Mouse (Mus musculus): ENCODE measurements at regions not wholly inside any gene's neighbourhood (a gene's known extent, or its start where the extent isn't known, plus 50 kb on each side); places are given as distances from the start of the nearest gene placed in this dataset.

DNA sequence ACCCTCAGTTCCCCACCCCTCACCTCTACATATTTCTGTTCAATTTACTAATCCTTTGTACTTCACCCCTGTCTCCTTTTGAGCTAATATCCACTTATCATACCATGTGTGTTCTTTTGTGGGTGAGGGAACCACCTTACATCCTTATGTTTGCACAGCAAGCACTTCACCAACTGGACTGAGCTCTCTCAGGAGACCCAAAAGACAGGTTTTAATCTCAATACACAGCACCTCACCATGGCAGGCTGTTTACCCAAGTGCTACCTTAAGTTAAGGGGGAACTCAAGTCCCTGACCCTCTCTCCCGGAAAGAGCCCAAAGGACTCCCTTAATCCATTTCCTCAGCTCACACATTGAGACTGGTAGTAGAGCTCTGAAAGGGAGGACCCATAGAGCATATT is 62.3 kb upstream of the Agr3 start:
- 90% methylated on average over 1 of the region's 1 CpGs for WGBS
- no peaks in the 10 kb centered on the region for H3K27me3 ChIP-seq (ENCODE audit: control insufficient read depth, insufficient read depth, low read length)
- ATAC-seq (ENCODE audit: low FRiP score, low read depth) = no peak
- H3K4me1 ChIP-seq (ENCODE audit: control insufficient read depth, insufficient read depth, low read length) = no peaks in the 10 kb centered on the region
- DNase-seq (ENCODE audit: low spot score) = no peak
- no peak overlapping the region for H3K9ac ChIP-seq (ENCODE audit: low read depth, low read length, severe bottlenecking)
- no peak overlapping the region for H3K4me3 ChIP-seq (replicated peaks; ENCODE audit: low read length)
- H3K4me2 ChIP-seq (replicated peaks; ENCODE audit: low read depth, low read length, severe bottlenecking) = no peak overlapping the region
- H3K27ac ChIP-seq (replicated peaks; ENCODE audit: low read depth, low read length) = no peak overlapping the region
- H3K9me3 ChIP-seq (ENCODE audit: control insufficient read depth, low read length) = no peaks in the 10 kb centered on the region
- no peak for TF ChIP-seq POLR2A (IDR thresholded peaks at IDR 0.05; ENCODE audit: borderline replicate concordance, extremely low read depth, insufficient read depth, insufficient read length)
- H3K36me3 ChIP-seq (ENCODE audit: control insufficient read depth, insufficient read depth, low read length) = no peaks in the 10 kb centered on the region

DNA sequence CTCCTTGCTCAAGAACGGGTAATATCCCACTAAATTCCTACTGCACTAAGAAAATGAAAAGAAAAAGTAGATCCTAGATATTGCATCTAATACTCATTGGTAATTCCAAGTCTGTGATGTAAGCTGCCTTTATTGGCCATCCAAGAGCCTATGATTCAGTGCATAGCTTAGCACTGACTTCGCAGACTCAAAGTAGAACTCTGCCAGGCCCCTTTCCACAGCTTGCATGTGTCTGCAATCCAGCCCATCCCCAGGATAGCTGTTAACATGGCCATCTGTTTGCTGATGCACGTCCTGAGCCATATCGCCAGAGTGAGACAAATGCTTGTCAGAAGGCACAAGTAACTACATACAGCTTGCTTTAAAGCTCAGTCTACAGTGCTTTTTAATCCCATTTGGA is 72.3 kb upstream of the Agr3 start:
- no peak overlapping the region for H3K4me3 ChIP-seq (replicated peaks; ENCODE audit: low read length)
- WGBS = 55% methylated on average over 4 of the region's 4 CpGs
- TF ChIP-seq POLR2A (IDR thresholded peaks at IDR 0.05; ENCODE audit: borderline replicate concordance, extremely low read depth, insufficient read depth, insufficient read length) = no peak
- no peak overlapping the region for H3K9ac ChIP-seq (ENCODE audit: low read depth, low read length, severe bottlenecking)
- no peak overlapping the region for H3K4me2 ChIP-seq (replicated peaks; ENCODE audit: low read depth, low read length, severe bottlenecking)
- ATAC-seq (ENCODE audit: low FRiP score, low read depth) = peak; percentile 90
- H3K36me3 ChIP-seq (ENCODE audit: control insufficient read depth, insufficient read depth, low read length) = no peaks in the 10 kb centered on the region
- no peaks in the 10 kb centered on the region for H3K27me3 ChIP-seq (ENCODE audit: control insufficient read depth, insufficient read depth, low read length)
- H3K9me3 ChIP-seq (ENCODE audit: control insufficient read depth, low read length) = no peaks in the 10 kb centered on the region
- DNase-seq (ENCODE audit: low spot score) = peak; percentile 77
- no peaks in the 10 kb centered on the region for H3K4me1 ChIP-seq (ENCODE audit: control insufficient read depth, insufficient read depth, low read length)
- no peak overlapping the region for H3K27ac ChIP-seq (replicated peaks; ENCODE audit: low read depth, low read length)

DNA sequence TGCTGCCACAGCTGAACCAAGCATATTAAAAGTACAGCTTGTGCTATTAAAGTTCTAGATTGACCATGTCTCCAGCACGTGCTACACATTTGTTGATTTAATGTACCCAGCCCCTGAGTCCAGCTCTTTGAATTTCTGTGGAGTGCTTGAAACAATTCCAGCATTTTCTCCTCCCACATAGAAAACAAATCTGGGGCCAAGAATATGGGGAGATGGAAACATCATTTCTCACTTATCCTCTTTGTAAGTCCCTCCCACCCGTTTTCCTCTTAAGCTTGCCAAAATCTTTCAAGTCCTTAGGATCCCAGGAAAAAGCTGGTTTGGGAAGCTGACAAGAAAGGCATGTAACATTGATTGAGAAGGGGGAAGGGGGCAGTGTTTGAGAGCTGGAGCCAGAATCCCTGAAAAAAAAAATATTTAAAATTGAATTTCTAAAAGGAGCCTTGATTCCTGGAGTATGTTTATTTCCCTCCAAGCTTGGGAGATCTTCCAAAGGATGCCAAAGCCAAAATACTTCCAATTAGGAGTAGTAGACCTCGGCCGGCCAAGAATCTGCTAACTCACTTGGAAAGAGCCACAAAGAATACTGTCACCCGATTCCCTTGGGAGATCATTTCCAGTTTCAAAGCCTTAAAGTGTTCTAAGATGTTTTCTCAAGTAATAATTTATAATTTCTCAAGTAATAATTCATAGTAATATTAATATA is 78.4 kb upstream of the Agr3 start:
- no peak for TF ChIP-seq POLR2A (IDR thresholded peaks at IDR 0.05; ENCODE audit: borderline replicate concordance, extremely low read depth, insufficient read depth, insufficient read length)
- peak; percentile 74 for DNase-seq (ENCODE audit: low spot score)
- H3K4me3 ChIP-seq (replicated peaks; ENCODE audit: low read length) = no peak overlapping the region

DNA sequence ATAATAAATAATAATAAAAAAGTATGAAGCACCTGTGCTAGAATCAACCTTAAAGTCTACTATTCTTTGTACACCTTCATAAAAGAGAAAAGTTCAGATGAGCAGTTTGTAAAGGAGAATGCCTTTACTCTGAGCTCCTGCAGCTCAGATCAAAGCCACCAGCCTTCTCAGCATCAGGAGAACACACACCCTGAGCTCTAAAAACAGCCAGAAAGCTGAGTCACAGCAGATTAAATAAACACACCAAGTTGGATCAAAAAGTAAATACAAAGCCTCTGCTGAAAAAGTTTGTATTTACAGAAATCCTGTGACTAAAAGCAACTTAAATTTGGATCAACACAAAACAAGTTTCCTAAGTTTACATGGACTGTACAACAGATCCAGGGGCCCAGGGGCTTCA is 88.5 kb upstream of the Agr3 start:
- ATAC-seq (ENCODE audit: low FRiP score, low read depth) (no peak), DNase-seq (ENCODE audit: low spot score) (no peak)
- Histone ChIP-seq H3K27me3 (ENCODE audit: control insufficient read depth, insufficient read depth, low read length) (no peaks in the 10 kb centered on the region), H3K4me2 (replicated peaks; ENCODE audit: low read depth, low read length, severe bottlenecking) (no peak overlapping the region), H3K4me1 (ENCODE audit: control insufficient read depth, insufficient read depth, low read length) (no peaks in the 10 kb centered on the region), H3K9ac (ENCODE audit: low read depth, low read length, severe bottlenecking) (no peak overlapping the region), H3K9me3 (ENCODE audit: control insufficient read depth, low read length) (no peaks in the 10 kb centered on the region), H3K4me3 (replicated peaks; ENCODE audit: low read length) (no peak overlapping the region), H3K36me3 (ENCODE audit: control insufficient read depth, insufficient read depth, low read length) (no peaks in the 10 kb centered on the region), H3K27ac (replicated peaks; ENCODE audit: low read depth, low read length) (no peak overlapping the region)
- TF ChIP-seq POLR2A (IDR thresholded peaks at IDR 0.05; ENCODE audit: borderline replicate concordance, extremely low read depth, insufficient read depth, insufficient read length) = no peak

More for the DNA sequence above, 78.4 kb upstream of the Agr3 start:
- Histone ChIP-seq H3K4me1 (ENCODE audit: control insufficient read depth, insufficient read depth, low read length) (no peaks in the 10 kb centered on the region), H3K9ac (ENCODE audit: low read depth, low read length, severe bottlenecking) (no peak overlapping the region), H3K36me3 (ENCODE audit: control insufficient read depth, insufficient read depth, low read length) (no peaks in the 10 kb centered on the region), H3K4me2 (replicated peaks; ENCODE audit: low read depth, low read length, severe bottlenecking) (no peak overlapping the region), H3K9me3 (ENCODE audit: control insufficient read depth, low read length) (no peaks in the 10 kb centered on the region), H3K27ac (replicated peaks; ENCODE audit: low read depth, low read length) (no peak overlapping the region), H3K27me3 (ENCODE audit: control insufficient read depth, insufficient read depth, low read length) (no peaks in the 10 kb centered on the region)
- 54% methylated on average over 5 of the region's 5 CpGs for WGBS
- ATAC-seq (ENCODE audit: low FRiP score, low read depth) = peak; percentile 53; the same call in 1 of the 2 replicates

DNA sequence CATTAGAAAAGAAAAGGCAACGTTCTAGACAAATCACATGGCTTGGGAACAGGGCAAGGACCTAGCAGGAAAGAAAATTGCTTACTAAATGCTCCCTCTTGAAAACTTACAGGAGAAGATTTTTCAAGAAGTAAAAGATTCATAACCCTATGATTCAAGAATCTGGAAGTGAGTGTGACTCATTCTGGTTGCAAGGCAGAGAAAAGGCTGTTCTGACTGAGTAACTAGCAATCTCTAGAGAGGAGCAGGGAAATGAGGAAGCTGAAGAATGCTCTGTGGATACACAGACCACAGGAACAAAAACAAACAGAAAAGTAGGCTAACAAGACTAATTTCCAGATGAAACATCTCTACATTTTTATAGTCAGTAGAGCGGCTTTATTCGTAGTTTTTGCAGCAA is 92.1 kb upstream of the Agr3 start:
- no peak for ATAC-seq (ENCODE audit: low FRiP score, low read depth)
- Histone ChIP-seq H3K27ac (replicated peaks; ENCODE audit: low read depth, low read length) (no peak overlapping the region), H3K4me1 (ENCODE audit: control insufficient read depth, insufficient read depth, low read length) (peaks cover 2% of the 10 kb centered on the region; the same call in 1 of the 2 replicates)

More for the DNA sequence above, 92.1 kb upstream of the Agr3 start:
- Histone ChIP-seq H3K4me3 (replicated peaks; ENCODE audit: low read length) (no peak overlapping the region), H3K9me3 (ENCODE audit: control insufficient read depth, low read length) (no peaks in the 10 kb centered on the region), H3K36me3 (ENCODE audit: control insufficient read depth, insufficient read depth, low read length) (no peaks in the 10 kb centered on the region), H3K27me3 (ENCODE audit: control insufficient read depth, insufficient read depth, low read length) (no peaks in the 10 kb centered on the region), H3K9ac (ENCODE audit: low read depth, low read length, severe bottlenecking) (no peak overlapping the region), H3K4me2 (replicated peaks; ENCODE audit: low read depth, low read length, severe bottlenecking) (no peak overlapping the region)
- TF ChIP-seq POLR2A (IDR thresholded peaks at IDR 0.05; ENCODE audit: borderline replicate concordance, extremely low read depth, insufficient read depth, insufficient read length) = no peak
- DNase-seq (ENCODE audit: low spot score) = no peak
- WGBS = 70% methylated on average over 3 of the region's 3 CpGs
